Mouse (Mus musculus) gastrocnemius, postnatal 10 days (tissue): ENCODE measurements around the gene Cln3. TPM values are rescaled to one million over a fixed set of nuclear protein-coding genes. Genes with fewer than 3 reads are reported as not detected.
A peak's percentile ranks its signal among the peaks of the same experiment; 100 is the strongest.

Experiments used
- DNase-seq: peaks from one replicate; pipeline ENCODE4 v3.0.0; 2021; ENCODE audit warnings: mixed read lengths
- total RNA-seq, 2 experiments: library from RNA; stranded (reverse); gene quantifications; 2 replicates each; pipeline ENCODE4 v1.2.3; 2021

The Cln3 gene
- total RNA-seq, 2 experiments from 2014 or later = 6.3 to 14.3 TPM

DNA sequence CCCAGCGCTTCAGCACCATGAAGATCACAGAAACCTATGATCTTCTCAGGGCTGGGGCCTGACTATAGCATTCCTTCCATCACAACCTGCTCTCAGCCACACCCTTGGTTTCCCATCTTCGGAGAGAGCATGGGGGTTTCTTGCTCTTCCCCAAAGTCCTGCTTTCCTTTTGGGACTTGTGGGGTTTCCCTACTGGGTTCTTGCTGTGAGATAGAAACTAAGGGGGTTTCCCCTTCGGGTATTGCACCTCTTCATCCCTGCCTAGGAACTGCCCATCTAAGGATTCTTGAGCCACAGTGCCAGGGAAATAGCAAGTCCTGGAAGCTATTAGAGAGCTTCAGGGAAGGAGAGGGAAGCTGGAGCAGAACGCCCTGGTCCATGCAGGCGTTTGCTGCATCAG is 10.3 kb upstream of the Cln3 start:
- DNase-seq = no peak

DNA sequence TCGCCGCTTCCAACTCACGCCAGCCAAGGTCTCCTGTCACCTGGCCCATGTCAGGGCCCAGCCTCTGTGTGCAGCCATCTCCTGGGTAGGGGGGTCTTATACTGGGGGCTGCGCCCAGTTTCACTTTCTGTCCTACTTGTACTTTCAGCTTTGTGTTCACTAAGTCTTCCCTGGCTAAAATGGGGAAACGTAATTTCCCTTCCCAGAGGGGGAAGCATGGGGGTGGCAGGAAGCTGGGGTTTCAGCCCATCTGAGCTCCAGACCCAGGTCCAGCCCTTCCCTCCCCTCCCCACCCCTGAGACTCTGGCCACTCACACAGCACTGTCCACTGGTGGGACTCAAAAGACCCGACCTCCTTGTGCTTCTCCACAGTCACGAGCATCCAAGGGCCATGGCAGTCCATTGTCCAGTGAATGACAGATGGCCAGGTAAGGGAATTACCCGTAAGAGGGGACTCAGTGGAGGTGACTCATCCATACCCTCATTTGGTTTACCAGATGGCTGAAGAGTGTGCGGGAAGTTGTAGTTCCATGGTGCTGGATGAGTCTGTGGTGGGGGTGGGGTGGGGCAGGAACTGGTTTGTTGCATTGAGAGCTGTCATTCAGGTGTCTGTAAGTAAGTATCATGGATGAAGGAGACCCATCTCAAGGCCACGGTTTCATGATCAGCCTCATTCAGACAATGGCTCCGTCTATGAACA is 9.4 kb upstream of the Cln3 start, which contains the start of gene Il27:
Il27 (minus strand) TSS at position 80 of the 700 bp plus-strand sequence.
- DNase-seq = no peak

GRCm38 (mm10) chr7:126587779-126588178 is 2.2 kb upstream of the Cln3 start:
- peak; percentile 74 for DNase-seq

DNA sequence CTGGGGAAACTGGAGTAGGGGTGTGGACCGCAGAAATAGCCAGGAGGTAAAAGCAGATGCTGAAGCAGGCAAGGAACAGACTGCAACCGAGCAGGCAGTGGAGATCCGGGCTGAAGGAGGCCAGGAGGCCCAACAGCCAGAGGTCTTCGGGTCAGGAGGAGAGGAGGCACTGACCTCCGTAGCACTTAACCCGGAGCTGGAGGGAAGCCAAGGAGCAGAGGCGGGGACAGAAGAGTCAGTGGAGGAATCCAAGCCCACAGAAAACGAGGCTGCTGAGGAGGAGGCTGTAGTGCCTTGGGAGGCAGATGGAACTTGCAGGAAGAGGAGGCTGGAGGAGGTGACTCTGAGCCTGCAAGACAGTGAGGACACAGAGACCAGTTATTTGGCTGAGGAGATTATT is 1.2 kb upstream of the Cln3 start:
- DNase-seq = no peak

DNA sequence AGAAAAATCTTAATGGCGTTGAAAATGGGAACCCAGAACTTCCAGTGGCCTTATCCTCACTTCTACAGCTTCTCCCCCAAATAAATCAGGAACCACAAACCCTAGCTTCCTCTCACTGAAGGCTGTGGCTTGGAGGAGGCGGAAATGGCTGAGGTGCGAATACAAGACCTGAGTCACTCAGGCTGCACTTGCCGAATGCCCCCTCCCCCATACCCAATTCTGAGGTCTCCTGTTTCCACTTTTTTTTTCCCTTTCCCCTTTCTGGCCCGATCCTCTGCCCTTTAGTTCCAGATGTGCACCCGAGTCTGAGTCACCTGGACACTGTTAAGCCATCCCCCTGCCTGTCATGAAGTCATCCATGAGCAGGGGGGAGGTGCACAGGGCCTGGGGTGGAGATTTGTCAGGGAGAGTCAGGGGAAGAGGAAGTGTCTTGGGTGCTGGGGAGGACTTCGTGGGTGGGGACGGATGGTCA is 1.1 kb downstream of the Cln3 start, which contains the start of gene Apobr:
Apobr (plus strand) TSS at position 437 of the 472 bp plus-strand sequence.
- no peak for DNase-seq

- no peak for DNase-seq
These were observed 1.9 kb downstream of the Cln3 start for GRCm38 (mm10) chr7:126583761-126584160.

DNA sequence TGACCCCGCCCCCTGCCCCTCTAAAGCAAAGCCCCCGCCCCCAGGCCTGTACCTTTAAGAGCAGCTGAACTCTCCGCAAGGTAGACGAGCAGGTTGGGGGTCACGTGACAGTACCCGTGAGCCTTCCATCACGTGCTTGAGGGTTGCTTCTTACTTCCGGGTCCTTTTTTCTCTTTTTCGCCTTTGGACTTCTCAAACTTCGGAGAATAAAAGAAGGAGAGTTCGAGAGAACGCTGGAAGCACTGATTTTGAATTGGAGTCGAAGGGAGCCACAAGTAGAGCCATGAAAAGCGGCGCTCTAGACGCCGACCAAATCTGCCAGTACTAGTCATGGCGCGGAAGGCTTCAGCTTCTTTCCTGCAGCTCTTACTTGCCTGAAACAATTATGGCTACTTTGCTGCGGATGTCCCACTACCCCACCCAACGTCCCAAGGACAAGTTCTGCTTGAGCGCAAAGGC is 2.3 kb downstream of the Cln3 start:
- DNase-seq = peak; percentile 83

GRCm38 (mm10) chr7:126582759-126583158 is 2.9 kb downstream of the Cln3 start:
- no peak for DNase-seq

DNA sequence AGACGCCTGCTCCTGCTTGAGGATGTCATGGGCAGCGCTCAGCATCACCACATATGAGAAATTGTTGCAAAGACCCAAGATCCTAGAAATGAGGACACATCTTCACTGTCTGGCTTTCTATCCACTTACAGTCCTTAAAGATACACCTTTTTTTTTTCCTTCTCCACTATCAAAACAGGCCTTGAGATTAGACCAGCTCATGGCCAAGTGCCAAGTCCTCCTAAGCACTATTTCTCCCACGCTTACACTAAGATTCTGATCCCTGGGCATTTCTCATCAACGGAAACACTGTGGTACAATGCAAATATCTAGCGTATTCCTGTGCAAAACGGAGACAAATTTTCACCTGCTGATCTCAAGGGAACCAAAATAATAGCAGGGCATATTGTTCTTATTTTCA is 4.0 kb downstream of the Cln3 start:
- DNase-seq = no peak

- peak; percentile 43 for DNase-seq
These were observed 6.4 kb downstream of the Cln3 start for GRCm38 (mm10) chr7:126579172-126579571.

DNA sequence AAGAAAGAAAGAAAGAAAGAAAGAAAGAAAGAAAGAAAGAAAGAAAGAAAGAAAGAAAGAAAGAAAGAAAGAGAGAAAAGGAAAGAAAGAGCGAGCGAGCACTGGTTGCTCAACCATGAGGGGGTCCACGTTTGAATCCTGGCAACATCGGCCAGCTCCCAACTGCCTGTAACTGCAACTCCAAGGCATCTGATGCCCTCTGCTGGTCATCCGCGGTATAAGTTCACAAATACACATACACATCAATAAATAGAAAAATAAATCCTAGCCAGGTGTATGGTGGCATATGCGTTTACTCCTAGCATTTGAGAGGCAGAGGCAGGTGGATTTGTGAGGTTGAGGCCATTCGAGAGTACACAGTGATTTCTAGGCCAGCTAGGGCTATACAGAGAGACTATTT is 8.7 kb downstream of the Cln3 start:
- DNase-seq = peak; percentile 45

GRCm38 (mm10) chr7:126566094-126566765 is 19.4 kb downstream of the Cln3 start, which contains the start of gene Eif3c:
Eif3c (minus strand) TSS chr7:126566411.
- DNase-seq = peak; percentile 64

GRCm38 (mm10) chr7:126565693-126566092 is 19.9 kb downstream of the Cln3 start:
- no peak for DNase-seq

GRCm38 (mm10) chr7:126556635-126557034 is 29.0 kb downstream of the Cln3 start:
- no peak for DNase-seq

GRCm38 (mm10) chr7:126554796-126555195 is 30.8 kb downstream of the Cln3 start:
- DNase-seq = no peak

DNA sequence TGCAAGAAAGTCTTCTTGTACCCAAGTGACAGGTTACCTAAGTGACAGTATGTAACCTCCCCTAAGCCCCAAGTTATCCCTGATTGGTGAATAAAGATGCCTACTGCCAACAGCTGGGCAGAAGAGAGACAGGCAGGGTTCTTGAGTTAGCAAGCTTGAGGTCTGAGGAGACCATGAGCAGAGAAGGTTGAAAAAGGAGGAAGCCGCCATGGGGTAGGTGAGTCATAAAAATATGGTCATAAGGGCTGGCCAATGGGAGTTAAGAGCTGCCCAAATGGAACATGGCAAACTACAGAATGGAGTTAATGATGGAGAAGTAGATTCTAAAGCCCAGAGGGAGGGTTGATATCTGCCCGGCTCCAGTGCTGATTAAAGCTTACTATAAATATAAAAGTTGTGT is 40.0 kb downstream of the Cln3 start:
- no peak for DNase-seq

DNA sequence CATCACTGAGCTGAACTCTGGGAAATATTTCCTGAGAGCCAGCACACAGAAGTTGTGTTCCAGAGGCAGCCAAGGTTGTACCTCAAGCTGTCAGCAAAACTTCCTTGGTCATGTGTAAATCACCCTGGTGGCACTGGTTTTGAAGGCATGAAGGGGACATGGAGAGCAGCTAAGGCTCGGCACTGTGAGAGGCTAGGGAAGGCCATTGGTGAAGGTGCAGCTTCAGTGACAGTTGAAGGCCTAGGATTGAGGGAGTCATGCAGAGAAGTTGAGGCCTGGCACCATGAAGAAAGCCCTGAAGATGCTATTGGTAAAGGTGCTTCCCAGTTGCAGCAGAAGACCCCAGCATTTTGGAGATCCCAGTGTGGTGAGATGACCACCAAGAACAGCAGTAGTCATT is 44.0 kb downstream of the Cln3 start:
- DNase-seq = no peak

- DNase-seq = no peak
These were observed 47.6 kb downstream of the Cln3 start for GRCm38 (mm10) chr7:126537820-126538585.

- DNase-seq = no peak
These were observed 49.2 kb downstream of the Cln3 start for GRCm38 (mm10) chr7:126536466-126536865.

DNA sequence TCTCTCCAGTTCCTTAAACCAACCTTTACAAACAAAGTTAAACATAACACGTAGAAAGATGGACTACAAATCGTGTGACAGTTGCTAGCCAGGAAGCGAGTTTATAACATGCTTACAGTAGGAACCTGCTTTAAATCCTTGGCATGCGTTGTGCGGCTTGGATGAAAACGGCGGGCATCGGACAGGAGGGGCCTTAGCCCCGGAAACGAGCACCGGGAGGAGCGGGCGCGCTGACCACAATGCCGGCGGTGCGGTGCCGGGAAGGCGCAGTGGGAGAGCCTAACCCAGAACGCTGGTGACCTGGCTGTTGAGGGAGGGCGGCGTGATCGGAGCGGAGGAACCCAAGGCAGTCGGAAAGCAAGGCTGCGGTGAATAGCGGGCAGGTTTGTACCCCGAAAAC is 49.9 kb downstream of the Cln3 start:
- peak; percentile 11 for DNase-seq

DNA sequence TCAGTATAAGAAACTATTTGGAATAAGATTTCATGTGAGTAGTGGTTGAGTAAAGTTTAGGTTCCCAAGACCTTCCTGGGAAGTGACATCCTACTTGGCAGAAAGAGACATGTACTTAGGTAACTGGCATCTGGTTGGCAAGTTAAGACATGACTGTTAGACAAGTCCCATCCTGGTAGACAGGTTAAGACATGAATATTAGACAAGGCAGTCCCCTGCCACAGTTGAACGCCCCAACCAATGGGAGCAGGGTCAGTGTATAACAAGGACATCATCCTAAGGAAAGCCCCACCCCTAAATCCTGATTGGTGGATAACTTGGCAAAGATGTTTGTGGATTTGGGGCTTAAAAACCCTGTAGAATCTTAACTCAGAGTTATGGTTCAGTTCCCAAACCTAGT is 52.2 kb downstream of the Cln3 start:
- no peak for DNase-seq

DNA sequence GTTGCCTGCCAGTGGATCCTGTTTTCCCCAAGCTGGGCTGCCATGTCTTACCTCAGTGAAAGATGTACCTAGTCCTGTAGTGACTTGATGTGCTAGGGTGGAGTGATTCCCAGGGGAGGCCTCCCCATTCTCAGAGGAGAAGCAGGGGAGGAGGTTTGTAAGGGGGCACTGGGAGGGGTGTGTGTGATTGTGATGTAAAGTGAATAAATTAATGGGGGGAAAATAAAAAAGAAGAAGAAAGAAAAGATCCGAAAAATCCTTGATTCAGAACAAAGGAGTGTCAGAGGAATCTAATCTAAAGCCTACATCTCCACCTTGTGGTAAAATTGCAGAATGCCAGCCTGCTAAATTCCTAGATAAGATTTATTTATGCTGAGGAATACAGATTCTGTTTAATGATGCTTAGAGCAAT is 57.4 kb downstream of the Cln3 start:
- no peak for DNase-seq

DNA sequence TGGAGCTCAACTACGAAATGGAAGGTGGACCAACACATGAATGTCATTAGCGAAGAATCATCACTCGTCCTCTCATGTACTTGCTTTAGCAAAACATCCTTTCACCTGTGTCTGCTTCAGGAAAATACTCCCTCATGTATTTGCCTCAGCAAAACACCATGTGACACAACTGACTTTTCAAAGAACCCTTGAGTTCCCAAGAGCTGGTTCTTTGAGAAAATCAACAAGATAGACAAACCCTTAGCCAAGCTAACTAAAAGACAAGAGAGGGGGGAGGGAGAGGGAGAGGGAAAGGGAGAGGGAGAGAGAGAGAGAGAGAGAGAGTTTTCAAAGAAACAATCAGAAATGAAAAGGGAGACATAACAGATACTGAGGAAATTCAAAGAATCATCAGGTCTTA is 62.3 kb downstream of the Cln3 start:
- DNase-seq = no peak
